Mouse (Mus musculus) limb, embryonic 10.5 days (tissue): ENCODE results near the gene Rrp1. TPM values are rescaled to one million over a fixed set of nuclear protein-coding genes. Genes with fewer than 3 reads are reported as not detected.
"Not testable (repeated sequence)": the region's sequence is repeated elsewhere in the genome, so short reads cannot be mapped to it uniquely, and the experiment has no call there.

ENCODE experiments used
- DNase-seq: peaks from one replicate; pipeline ENCODE4 v3.0.0-alpha.2; 2017; ENCODE audit warnings: low spot score
- H3K27ac ChIP-seq: fragments of 300-500 bp; sonication (generic); 2 replicates; pipeline ENCODE4 v1.5.1; 2016; ENCODE audit warnings: mild to moderate bottlenecking
- H3K27me3 ChIP-seq: fragments of 300-500 bp; sonication (generic); 2 replicates; pipeline ENCODE4 v1.6.1; 2016; ENCODE audit warnings: low read depth, mild to moderate bottlenecking; ENCODE audit not compliant: poor library complexity, severe bottlenecking
- H3K36me3 ChIP-seq: fragments of 300-500 bp; sonication (generic); 2 replicates; pipeline ENCODE4 v1.6.1; 2016; ENCODE audit warnings: mild to moderate bottlenecking, moderate library complexity
- H3K4me1 ChIP-seq: fragments of 300-500 bp; sonication (generic); 2 replicates; pipeline ENCODE4 v1.6.1; 2016
- H3K4me3 ChIP-seq: fragments of 300-500 bp; sonication (generic); 2 replicates; pipeline ENCODE4 v1.5.1; 2016; ENCODE audit warnings: mild to moderate bottlenecking, moderate library complexity
- H3K9me3 ChIP-seq: fragments of 300-500 bp; sonication (generic); replicated peaks from 2 replicates; pipeline ENCODE4 v1.6.1; 2016; ENCODE audit warnings: mild to moderate bottlenecking
- WGBS: fragments of 180-500 bp; shearing (Covaris S2); methylation state at CpG from one replicate; pipeline ENCODE4 v1.1.7; 2016; 5-methylcytosine and 5-hydroxymethylcytosine counted together
- polyA plus RNA-seq: library from polyadenylated mRNA; unstranded; fragments of >200 nt; fragmentation: Nextera tagmentation; extraction: Ambion mirVana; gene quantifications from 2 replicates; pipeline ENCODE4 v1.2.1, GENCODE M21; 2016

The Rrp1 gene
- polyA plus RNA-seq, 1 experiment from 2014 or later: 355 TPM

DNA sequence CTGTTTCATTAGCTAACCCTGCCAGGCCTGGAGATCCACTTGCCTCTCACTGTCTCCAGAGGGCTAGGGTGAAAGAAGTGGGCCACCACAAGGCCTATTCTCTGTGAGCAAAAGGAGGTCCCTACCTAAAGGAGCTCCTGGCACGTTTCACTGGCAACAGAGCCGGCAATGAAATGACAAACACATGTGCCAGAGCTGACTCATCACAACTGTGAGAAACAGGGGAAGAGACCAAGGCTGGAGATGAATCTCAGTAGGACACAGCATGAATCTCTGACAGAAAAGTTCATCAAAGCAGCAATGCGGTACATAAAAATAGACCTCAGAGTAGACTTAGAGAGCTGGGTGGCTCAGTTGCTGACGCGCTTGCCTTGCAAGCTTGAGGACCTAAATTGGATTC, 5.0 kb upstream of the Rrp1 start:
- Histone ChIP-seq H3K27me3 (no peaks in the 10 kb centered on the region), H3K36me3 (no peaks in the 10 kb centered on the region), H3K9me3 (no peaks in the 10 kb centered on the region), H3K27ac (no peak overlapping the region), H3K4me3 (no peak overlapping the region), H3K4me1 (peaks cover 4% of the 10 kb centered on the region; the same call in 1 of the 2 replicates)
- 54% methylated on average over 5 of the region's 5 CpGs for WGBS
- DNase-seq: no peak

DNA sequence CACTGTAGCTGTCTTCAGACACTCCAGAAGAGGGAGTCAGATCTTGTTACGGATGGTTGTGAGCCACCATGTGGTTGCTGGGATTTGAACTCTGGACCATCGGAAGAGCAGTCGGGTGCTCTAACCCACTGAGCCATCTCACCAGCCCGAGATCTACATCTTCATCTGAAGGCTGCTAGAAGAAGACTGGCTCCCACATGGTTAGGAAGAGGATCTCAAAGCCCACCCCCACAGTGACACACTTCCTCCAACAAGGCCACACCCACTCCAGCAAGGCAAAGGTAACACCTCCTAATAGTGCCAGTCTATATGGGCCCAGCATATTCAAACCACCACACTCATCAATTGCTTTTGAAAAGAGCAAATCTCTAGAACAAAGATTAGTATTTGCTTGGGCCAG, 2.1 kb upstream of the Rrp1 start:
- not testable (repeated sequence) for DNase-seq, H3K9me3 ChIP-seq, H3K27ac ChIP-seq, H3K4me3 ChIP-seq, H3K27me3 ChIP-seq
- 85% methylated on average over 3 of the region's 4 CpGs for WGBS
- Histone ChIP-seq H3K4me1 (peaks cover 15% of the 10 kb centered on the region), H3K36me3 (peaks cover 14% of the 10 kb centered on the region)

DNA sequence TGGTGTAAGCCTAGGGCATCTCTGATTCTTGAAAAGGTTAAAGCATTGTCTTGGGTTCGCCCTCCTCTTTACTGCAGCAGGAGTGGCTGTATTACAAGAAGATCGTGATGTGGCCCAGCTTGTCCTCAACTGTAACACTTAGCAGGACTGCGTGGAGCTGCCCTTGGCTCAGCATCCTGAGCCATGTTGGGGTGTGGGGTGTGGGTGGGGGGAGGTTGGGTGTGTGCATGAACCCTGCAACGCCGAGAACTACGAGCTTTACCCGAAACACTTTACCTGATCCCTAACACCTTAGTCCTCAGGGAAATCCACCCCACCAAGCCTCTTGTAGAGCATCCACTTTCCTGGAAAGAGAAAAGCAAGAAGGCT, 293 bp upstream of the Rrp1 start:
- Histone ChIP-seq H3K4me3 (peak overlapping the region; percentile 92), H3K36me3 (peaks cover 32% of the 10 kb centered on the region), H3K27ac (peak overlapping the region; percentile 91), H3K27me3 (no peaks in the 10 kb centered on the region), H3K4me1 (peaks cover 15% of the 10 kb centered on the region), H3K9me3 (no peaks in the 10 kb centered on the region)
- WGBS: 37% methylated on average over 7 of the region's 7 CpGs
- no peak for DNase-seq

- no peaks in the 10 kb centered on the region for H3K9me3 ChIP-seq
- H3K4me1 ChIP-seq: peaks cover 15% of the 10 kb centered on the region
- peak overlapping the region; percentile 92 for H3K4me3 ChIP-seq
- WGBS: 19% methylated on average over 8 of the region's 8 CpGs
- H3K27ac ChIP-seq: peak overlapping the region; percentile 91
- H3K27me3 ChIP-seq: no peaks in the 10 kb centered on the region
- peaks cover 43% of the 10 kb centered on the region for H3K36me3 ChIP-seq
- no peak for DNase-seq
Measured at GRCm38 (mm10) chr10:78411851-78412250, 992 bp downstream of the Rrp1 start.

GRCm38 (mm10) chr10:78409035-78409788, 3.6 kb downstream of the Rrp1 start:
- DNase-seq: no peak
- Histone ChIP-seq H3K27me3 (no peaks in the 10 kb centered on the region), H3K4me1 (peaks cover 15% of the 10 kb centered on the region), H3K4me3 (no peak overlapping the region), H3K9me3 (no peaks in the 10 kb centered on the region), H3K27ac (no peak overlapping the region), H3K36me3 (peaks cover 68% of the 10 kb centered on the region)
- 94% methylated on average over 9 of the region's 9 CpGs for WGBS

- Histone ChIP-seq H3K27me3 (no peaks in the 10 kb centered on the region), H3K27ac (no peak overlapping the region), H3K4me3 (no peak overlapping the region), H3K36me3 (peaks cover 89% of the 10 kb centered on the region), H3K9me3 (no peaks in the 10 kb centered on the region), H3K4me1 (peaks cover 11% of the 10 kb centered on the region)
- 93% methylated on average over 4 of the region's 4 CpGs for WGBS
- no peak for DNase-seq
Measured at GRCm38 (mm10) chr10:78407132-78407531, 5.7 kb downstream of the Rrp1 start.

- no peak overlapping the region for H3K27ac ChIP-seq
- 89% methylated on average over 6 of the region's 6 CpGs for WGBS
- H3K27me3 ChIP-seq: no peaks in the 10 kb centered on the region
- peaks cover 3% of the 10 kb centered on the region; the same call in 1 of the 2 replicates for H3K4me1 ChIP-seq
- no peak for DNase-seq
- H3K9me3 ChIP-seq: no peaks in the 10 kb centered on the region
- H3K4me3 ChIP-seq: no peak overlapping the region
- peaks cover 97% of the 10 kb centered on the region for H3K36me3 ChIP-seq
Measured at GRCm38 (mm10) chr10:78406152-78406551, 6.7 kb downstream of the Rrp1 start.

DNA sequence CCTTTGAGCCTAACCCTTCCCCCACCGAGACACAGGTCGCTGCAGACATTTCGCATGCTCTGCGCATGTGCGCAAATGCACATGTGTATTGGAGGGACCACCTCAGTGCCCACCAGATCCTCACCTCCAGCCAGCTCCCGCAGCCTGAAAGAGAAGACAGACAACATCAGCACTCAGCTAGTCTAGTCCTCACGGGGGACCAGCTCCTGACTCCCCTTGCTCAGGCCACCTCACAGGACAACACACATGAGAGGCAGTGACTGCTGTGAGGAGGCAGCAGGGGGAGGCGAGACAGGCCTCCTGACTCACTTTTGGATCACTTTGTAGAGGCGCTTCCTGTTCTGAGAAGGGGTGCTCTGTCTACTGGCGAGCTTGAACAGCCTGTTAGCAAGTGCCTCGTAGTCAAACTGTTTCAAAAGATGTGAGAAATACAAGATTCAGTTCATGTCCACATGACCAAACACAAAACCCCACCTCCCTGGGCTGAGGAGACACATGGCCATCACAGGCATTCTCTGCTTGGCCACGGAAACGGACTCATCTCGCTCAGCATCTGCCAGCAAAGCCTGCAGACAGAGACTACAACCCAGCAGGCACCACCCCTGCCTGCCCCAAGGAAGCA, 10.4 kb downstream of the Rrp1 start:
- 92% methylated on average over 14 of the region's 14 CpGs for WGBS
- peaks cover 89% of the 10 kb centered on the region for H3K36me3 ChIP-seq

GRCm38 (mm10) chr10:78401127-78401526, 11.7 kb downstream of the Rrp1 start:
- 95% methylated on average over 2 of the region's 2 CpGs for WGBS
- H3K36me3 ChIP-seq: peaks cover 77% of the 10 kb centered on the region
- no peak for DNase-seq

More for the DNA sequence above, 10.4 kb downstream of the Rrp1 start:
- no peak overlapping the region for H3K4me3 ChIP-seq
- H3K9me3 ChIP-seq: no peaks in the 10 kb centered on the region
- H3K27ac ChIP-seq: no peak overlapping the region
- H3K4me1 ChIP-seq: peaks cover 15% of the 10 kb centered on the region
- no peaks in the 10 kb centered on the region for H3K27me3 ChIP-seq
- no peak for DNase-seq

GRCm38 (mm10) chr10:78399090-78399657, 13.7 kb downstream of the Rrp1 start:
- Histone ChIP-seq H3K27ac (no peak overlapping the region), H3K9me3 (no peaks in the 10 kb centered on the region), H3K4me1 (peaks cover 33% of the 10 kb centered on the region), H3K4me3 (no peak overlapping the region), H3K36me3 (peaks cover 58% of the 10 kb centered on the region), H3K27me3 (no peaks in the 10 kb centered on the region)
- peak; percentile 48 for DNase-seq
- WGBS: 49% methylated on average over 17 of the region's 17 CpGs

More at GRCm38 (mm10) chr10:78401127-78401526, 11.7 kb downstream of the Rrp1 start:
- Histone ChIP-seq H3K27me3 (no peaks in the 10 kb centered on the region), H3K4me1 (peaks cover 21% of the 10 kb centered on the region), H3K4me3 (no peak overlapping the region), H3K27ac (no peak overlapping the region), H3K9me3 (no peaks in the 10 kb centered on the region)

DNA sequence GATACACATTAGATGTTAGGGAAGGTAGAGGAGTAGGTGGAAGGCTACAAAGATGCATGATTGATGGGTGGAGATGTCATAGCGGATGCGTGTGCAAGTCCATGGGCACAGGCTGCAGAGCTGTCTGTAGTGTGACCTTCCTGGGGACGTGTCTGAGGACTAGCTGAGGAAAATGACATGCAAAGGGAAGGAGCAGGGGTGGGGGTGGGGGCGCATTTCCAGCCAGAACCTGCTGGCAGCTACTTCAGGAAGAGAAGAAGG, 16.3 kb downstream of the Rrp1 start:
- Histone ChIP-seq H3K27me3 (peaks cover 12% of the 10 kb centered on the region), H3K4me3 (no peak overlapping the region; the same call in 1 of the 2 replicates), H3K36me3 (peaks cover 32% of the 10 kb centered on the region), H3K9me3 (no peaks in the 10 kb centered on the region), H3K27ac (peak overlapping the region; percentile 76; the same call in 1 of the 2 replicates), H3K4me1 (peaks cover 40% of the 10 kb centered on the region)
- DNase-seq: no peak
- 67% methylated on average over 4 of the region's 4 CpGs for WGBS

DNA sequence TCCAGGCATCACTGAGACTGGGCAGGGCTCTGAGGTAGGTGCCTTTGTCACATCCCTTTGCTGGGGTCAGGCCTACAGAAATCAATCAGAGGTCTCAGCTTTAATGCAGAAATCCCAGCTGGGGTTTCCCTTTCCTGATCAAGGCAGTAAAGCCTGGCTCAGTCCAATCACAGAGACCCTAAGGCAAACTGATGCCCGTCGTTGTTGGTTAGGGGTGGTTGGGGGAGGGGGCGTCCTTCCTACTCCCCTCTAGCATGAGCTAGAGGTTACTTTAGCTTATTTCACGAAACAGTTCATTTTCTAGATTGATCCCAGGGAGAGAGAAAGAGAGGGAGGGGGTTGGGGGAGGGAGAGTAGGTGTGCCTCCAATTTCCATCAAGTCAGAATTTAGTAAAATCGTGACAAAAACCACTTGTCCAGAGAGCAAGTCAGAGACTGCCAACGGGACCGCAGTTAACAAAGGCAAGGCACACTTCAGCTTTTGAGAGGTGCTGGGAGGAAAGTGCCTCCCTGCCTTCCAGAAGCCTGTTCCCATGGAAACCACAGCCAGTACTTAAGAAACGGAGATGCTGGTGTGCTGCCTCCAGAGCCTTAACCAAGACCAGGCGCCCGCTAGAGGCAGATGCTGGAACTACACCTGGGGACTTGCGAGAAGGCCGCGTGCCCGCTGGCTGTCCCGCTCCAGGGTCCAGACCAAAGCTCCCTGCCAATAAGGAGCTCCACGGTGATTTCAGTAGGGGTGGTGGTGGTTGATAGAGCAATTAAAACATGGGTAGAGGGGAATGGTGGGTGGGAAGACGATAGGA, 16.8 kb downstream of the Rrp1 start:
- Histone ChIP-seq H3K9me3 (no peaks in the 10 kb centered on the region), H3K4me1 (peaks cover 40% of the 10 kb centered on the region), H3K27ac (peak overlapping the region; percentile 76), H3K36me3 (peaks cover 27% of the 10 kb centered on the region), H3K27me3 (peaks cover 18% of the 10 kb centered on the region), H3K4me3 (peak overlapping the region; percentile 14; the same call in 1 of the 2 replicates)
- 4% methylated on average over 17 of the region's 17 CpGs for WGBS
- DNase-seq: peak; percentile 99
